Mouse (Mus musculus) heart, adult 2 months (tissue): ENCODE data around the gene Scn4b. TPM values are rescaled to one million over a fixed set of nuclear protein-coding genes. Genes with fewer than 3 reads are reported as not detected.
A peak's percentile ranks its signal among the peaks of the same experiment; 100 is the strongest.

Source experiments
- DNase-seq, 2 experiments: peaks; one replicate each; pipeline ENCODE4 v3.0.0; 2021
- H3K27ac ChIP-seq: fragments of 200-600 bp; 2 replicates; pipeline ENCODE4 v1.8.1; 2022
- H3K27me3 ChIP-seq: fragments of 200-500 bp; 2 replicates; pipeline ENCODE4 v1.6.1; 2012; ENCODE audit warnings: mild to moderate bottlenecking, low read length, inconsistent platforms, mixed read lengths; ENCODE audit not compliant: control insufficient read depth, insufficient read depth
- H3K36me3 ChIP-seq: fragments of 200-500 bp; 2 replicates; pipeline ENCODE4 v1.6.1; 2012; ENCODE audit warnings: low read length, inconsistent platforms; ENCODE audit not compliant: control insufficient read depth, insufficient read depth
- H3K4me1 ChIP-seq: fragments of 200-500 bp; 2 replicates; pipeline ENCODE4 v1.6.1; 2011; ENCODE audit warnings: low read length; ENCODE audit not compliant: control insufficient read depth, insufficient read depth
- H3K4me3 ChIP-seq: fragments of 200-600 bp; 2 replicates; pipeline ENCODE4 v1.8.1; 2022
- H3K79me2 ChIP-seq: fragments of 200-500 bp; replicated peaks from 2 replicates; pipeline ENCODE4 v1.6.1; 2012; ENCODE audit warnings: mild to moderate bottlenecking, inconsistent platforms, low read length, moderate library complexity, mixed read lengths; ENCODE audit not compliant: control insufficient read depth, insufficient read depth
- H3K9ac ChIP-seq: fragments of 200-500 bp; 2 replicates; pipeline ENCODE4 v1.6.1; 2012; ENCODE audit warnings: low read depth, mild to moderate bottlenecking, control low read depth, inconsistent platforms, low read length, mixed read lengths
- CTCF ChIP-seq: fragments of 200-600 bp; IDR thresholded peaks from 2 replicates; pipeline ENCODE4 v1.8.1; 2022; ENCODE audit warnings: antibody characterized with exemption, mild to moderate bottlenecking, moderate library complexity
- EP300 ChIP-seq: fragments of 200-500 bp; IDR thresholded peaks from 2 replicates; pipeline ENCODE4 v1.6.1; 2011; ENCODE audit warnings: low read depth, low read length, control low read depth; ENCODE audit not compliant: insufficient read depth
- POLR2A ChIP-seq: fragments of 200-500 bp; IDR thresholded peaks from 2 replicates; pipeline ENCODE4 v1.6.1; 2011; ENCODE audit warnings: mild to moderate bottlenecking, low read depth, low read length, control low read depth; ENCODE audit not compliant: insufficient read depth
- WGBS: fragments of 180-500 bp; shearing (Covaris S2); methylation state at CpG from one replicate; pipeline ENCODE4 v1.1.7; 2018; 5-methylcytosine and 5-hydroxymethylcytosine counted together
- intact Hi-C: fragments of 180-260 bp; cut with DNase I; formaldehyde crosslinking; loops from one replicate; pipeline ENCODE4 v1.15.1; 2025
- polyA plus RNA-seq: library from polyadenylated mRNA; depleted of rRNA; stranded (reverse); fragments of >200 nt; gene quantifications from 2 replicates; pipeline ENCODE4 v1.2.3, GENCODE M21; 2012
- total RNA-seq, 2 experiments: library from RNA; stranded (reverse); gene quantifications; 2 replicates each; pipeline ENCODE4 v1.2.3; 2021

Scn4b gene
- total and polyA plus RNA-seq, 3 experiments = 5.1 to 16.9 (median 14.2) TPM

DNA sequence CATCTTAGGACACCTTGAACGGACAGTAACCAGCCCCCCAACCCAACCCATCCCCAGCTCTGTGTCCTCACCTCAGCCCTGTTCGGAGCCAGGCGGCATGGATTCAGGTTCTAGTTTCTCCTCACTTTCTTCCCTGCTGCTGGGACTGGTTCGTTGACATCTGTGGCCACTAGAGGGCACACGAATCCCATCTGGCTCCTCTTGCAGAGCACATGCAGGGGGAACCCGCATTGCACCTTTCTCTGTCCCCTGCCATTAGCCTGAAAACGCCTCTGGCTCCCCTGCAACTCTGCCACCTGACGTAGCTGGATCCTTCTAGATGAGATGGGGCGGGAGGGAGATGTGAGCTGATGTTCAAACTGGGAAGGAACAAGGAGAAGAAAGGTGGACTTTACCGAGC lies 16.4 kb upstream of the Scn4b start:
- Histone ChIP-seq H3K4me3 (no peak overlapping the region), H3K4me1 (peaks cover 1% of the 10 kb centered on the region; the same call in 1 of the 2 replicates), H3K79me2 (no peaks in the 10 kb centered on the region), H3K27ac (no peak overlapping the region), H3K27me3 (no peaks in the 10 kb centered on the region; the same call in 1 of the 2 replicates), H3K36me3 (no peaks in the 10 kb centered on the region), H3K9ac (no peak overlapping the region)
- WGBS = 5% methylated on average over 10 of the region's 10 CpGs
- peak; percentile 83 for TF ChIP-seq CTCF
- peak; percentile 59; the same call in 1 of the 2 replicates for TF ChIP-seq EP300
- no peak for TF ChIP-seq POLR2A
- intact Hi-C loops = loop anchor here (1.0 kb wide), 1 partner anchor 25 kb away; no protein-coding TSS in a partner anchor
- DNase-seq = peak; percentile 74

DNA sequence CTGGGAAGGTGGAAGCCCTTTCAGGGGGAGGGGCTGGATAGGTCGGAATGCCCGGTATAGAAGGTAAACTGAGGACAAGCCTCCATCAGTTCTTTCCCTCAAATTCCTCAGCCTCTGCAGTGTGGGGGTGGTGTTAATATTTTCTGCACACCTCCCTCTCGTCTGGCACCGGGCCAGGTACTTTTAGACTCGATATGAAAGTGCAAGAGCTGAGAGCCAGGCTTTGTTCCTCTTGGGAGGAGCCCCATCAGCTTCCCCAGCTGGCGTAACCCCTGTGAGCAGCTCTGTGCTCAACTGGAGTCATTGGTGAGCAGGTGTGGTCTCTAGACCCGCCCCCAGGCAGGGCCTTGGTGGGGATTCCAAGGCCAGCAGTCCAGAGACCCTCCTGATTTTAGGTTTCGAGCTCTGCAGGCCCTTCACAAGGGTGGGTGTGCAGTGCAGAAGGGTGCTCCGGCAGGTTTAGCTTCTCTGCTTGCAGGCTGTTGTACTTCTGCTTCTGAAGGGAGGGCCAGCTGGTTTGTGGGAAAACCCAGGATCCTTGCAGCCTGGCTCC lies 15.9 kb upstream of the Scn4b start:
- H3K36me3 ChIP-seq = no peaks in the 10 kb centered on the region
- TF ChIP-seq POLR2A = no peak
- no peak for TF ChIP-seq CTCF
- no peak for TF ChIP-seq EP300
- no peak overlapping the region for H3K4me3 ChIP-seq
- peak; percentile 44 to 70 for DNase-seq
- 22% methylated on average over 9 of the region's 9 CpGs for WGBS
- intact Hi-C loops = no loop called here
- no peak overlapping the region for H3K27ac ChIP-seq
- peaks cover 1% of the 10 kb centered on the region; the same call in 1 of the 2 replicates for H3K4me1 ChIP-seq
- no peaks in the 10 kb centered on the region for H3K79me2 ChIP-seq
- no peak overlapping the region for H3K9ac ChIP-seq
- H3K27me3 ChIP-seq = no peaks in the 10 kb centered on the region

- Histone ChIP-seq H3K36me3 (no peaks in the 10 kb centered on the region), H3K79me2 (no peaks in the 10 kb centered on the region), H3K4me3 (no peak overlapping the region), H3K9ac (no peak overlapping the region), H3K4me1 (peaks cover 1% of the 10 kb centered on the region; the same call in 1 of the 2 replicates), H3K27ac (no peak overlapping the region), H3K27me3 (no peaks in the 10 kb centered on the region)
- TF ChIP-seq EP300 (no peak), CTCF (no peak), POLR2A (no peak)
- no peak for DNase-seq
- WGBS = 87% methylated on average over 14 of the region's 14 CpGs
- intact Hi-C loops = no loop called here
Measured at GRCm38 (mm10) chr9:45125211-45125610, 13.0 kb upstream of the Scn4b start.

GRCm38 (mm10) chr9:45126941-45127340 lies 11.3 kb upstream of the Scn4b start:
- peaks cover under 1% of the 10 kb centered on the region; the same call in 1 of the 2 replicates for H3K4me1 ChIP-seq
- no peak overlapping the region for H3K9ac ChIP-seq
- intact Hi-C loops = no loop called here
- no peak for DNase-seq
- 36% methylated on average over 7 of the region's 7 CpGs for WGBS
- no peaks in the 10 kb centered on the region; the same call in 1 of the 2 replicates for H3K27me3 ChIP-seq
- TF ChIP-seq EP300 (no peak), CTCF (no peak), POLR2A (no peak)
- H3K36me3 ChIP-seq = no peaks in the 10 kb centered on the region
- H3K27ac ChIP-seq = no peak overlapping the region
- no peak overlapping the region for H3K4me3 ChIP-seq
- H3K79me2 ChIP-seq = no peaks in the 10 kb centered on the region

DNA sequence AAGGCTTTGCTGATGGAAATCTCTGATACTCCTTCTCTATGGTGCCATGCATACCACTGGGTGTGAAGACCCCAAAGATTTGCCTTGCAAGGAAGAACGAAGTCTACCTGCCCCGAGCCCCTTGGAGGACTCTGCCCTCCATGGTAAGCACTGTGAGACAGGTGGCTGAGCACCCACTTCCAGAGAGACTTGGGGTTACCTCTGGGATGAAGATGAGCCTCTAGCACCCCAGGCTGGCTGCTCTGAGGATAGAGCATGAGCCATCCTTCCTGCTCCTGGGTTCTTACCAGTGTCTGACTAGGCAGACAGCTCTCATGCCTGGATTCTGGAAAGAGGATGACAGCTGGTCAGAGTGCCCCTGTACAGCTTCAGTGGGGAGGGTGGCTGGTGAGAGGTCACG lies 8.1 kb upstream of the Scn4b start:
- no peaks in the 10 kb centered on the region; the same call in 1 of the 2 replicates for H3K27me3 ChIP-seq
- intact Hi-C loops = loop anchor here (5.0 kb wide), 1 partner anchor 108 kb away; no protein-coding TSS in a partner anchor
- no peak overlapping the region for H3K9ac ChIP-seq
- H3K36me3 ChIP-seq = no peaks in the 10 kb centered on the region
- H3K4me1 ChIP-seq = no peaks in the 10 kb centered on the region
- H3K4me3 ChIP-seq = no peak overlapping the region
- H3K27ac ChIP-seq = no peak overlapping the region
- TF ChIP-seq POLR2A (no peak), EP300 (no peak), CTCF (no peak)
- H3K79me2 ChIP-seq = no peaks in the 10 kb centered on the region
- no peak for DNase-seq
- WGBS = 67% methylated on average over 3 of the region's 3 CpGs

DNA sequence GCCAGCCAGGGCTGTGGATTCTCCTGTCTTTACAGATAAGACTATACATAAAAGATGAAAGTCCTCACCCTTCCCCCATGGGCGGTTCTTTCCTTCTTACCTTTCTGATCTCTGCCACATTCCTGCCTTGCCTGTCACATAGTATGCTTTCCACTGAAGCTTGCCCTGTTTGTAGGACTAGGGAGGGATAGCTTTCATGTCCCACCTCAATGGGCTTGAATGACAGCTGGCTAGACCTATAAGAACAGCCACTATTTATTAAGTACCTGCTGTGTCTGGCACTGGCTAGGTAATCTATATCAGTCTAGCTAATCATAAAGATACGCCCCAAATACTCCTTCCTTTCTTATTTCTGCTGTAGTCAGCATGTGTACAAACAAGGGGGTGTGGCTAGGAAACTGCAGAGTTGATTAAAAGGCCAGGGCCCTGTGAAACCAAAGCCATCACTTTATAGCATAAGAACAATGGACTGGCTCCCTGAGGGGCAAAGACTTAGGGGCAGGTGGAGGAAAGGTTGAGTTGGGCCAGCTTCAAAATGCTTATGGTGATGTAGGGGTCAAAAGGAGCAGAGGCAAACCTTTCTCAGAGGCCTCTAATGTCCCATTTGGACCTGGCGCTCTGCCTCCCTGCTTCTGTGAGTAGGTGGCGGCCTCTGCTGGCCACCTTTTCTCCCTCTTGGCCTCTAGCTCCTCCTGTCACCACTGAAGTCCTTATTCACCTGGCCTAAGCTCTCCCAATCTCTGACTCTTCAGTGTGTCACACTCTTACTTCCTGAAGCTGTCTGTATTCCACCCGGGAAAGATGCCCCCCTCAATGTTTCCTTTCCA lies 4.5 kb upstream of the Scn4b start:
- no peaks in the 10 kb centered on the region for H3K36me3 ChIP-seq
- TF ChIP-seq POLR2A = no peak
- TF ChIP-seq CTCF = peak; percentile 76
- TF ChIP-seq EP300 = 0 out of 2 replicates have a peak, but pooled peaks have one; percentile 28

More for the DNA sequence above, 4.5 kb upstream of the Scn4b start:
- Histone ChIP-seq H3K9ac (no peak overlapping the region), H3K27me3 (peaks cover 3% of the 10 kb centered on the region), H3K27ac (no peak overlapping the region), H3K4me1 (no peaks in the 10 kb centered on the region), H3K4me3 (no peak overlapping the region), H3K79me2 (no peaks in the 10 kb centered on the region)
- DNase-seq = peak; percentile 57 to 68
- WGBS = 29% methylated on average over 5 of the region's 5 CpGs
- intact Hi-C loops = loop anchor here (5.0 kb wide), 1 partner anchor 111 kb away; no protein-coding TSS in a partner anchor
